Mouse (Mus musculus) adrenal gland, adult (tissue): ENCODE data around the gene Efna2.
A peak's percentile ranks its signal among the peaks of the same experiment; 100 is the strongest.
"Not testable (repeated sequence)": the region's sequence is repeated elsewhere in the genome, so short reads cannot be mapped to it uniquely, and the experiment has no call there.

Experiments used
- DNase-seq, 2 experiments: peaks; one replicate each; pipeline ENCODE4 v3.0.0; 2022 to 2023; ENCODE audit warnings: low spot score in 1 of 2; ENCODE audit not compliant: inconsistent age in 2 of 2

Gene Efna2

DNA sequence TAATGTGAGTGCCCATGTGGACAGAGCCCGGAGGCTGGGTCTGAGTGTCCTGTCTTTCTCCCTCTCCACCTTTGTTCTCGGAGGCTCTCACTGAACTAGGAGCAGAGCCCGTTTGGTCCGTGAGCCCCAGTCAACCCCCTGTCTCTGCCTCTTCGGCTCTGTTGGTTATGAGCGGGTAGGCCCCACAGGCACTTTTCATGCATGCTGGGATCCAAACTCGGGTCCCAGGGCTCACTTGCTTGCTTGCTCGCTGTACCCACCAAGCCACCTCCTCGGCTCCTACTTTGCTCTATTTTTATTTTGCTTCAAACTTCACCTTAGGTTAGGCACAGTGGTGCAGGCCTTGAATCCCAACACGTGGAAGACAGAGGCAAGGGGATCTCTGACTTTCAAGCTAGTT is 8.5 kb downstream of the Efna2 start:
- DNase-seq = no peak

DNA sequence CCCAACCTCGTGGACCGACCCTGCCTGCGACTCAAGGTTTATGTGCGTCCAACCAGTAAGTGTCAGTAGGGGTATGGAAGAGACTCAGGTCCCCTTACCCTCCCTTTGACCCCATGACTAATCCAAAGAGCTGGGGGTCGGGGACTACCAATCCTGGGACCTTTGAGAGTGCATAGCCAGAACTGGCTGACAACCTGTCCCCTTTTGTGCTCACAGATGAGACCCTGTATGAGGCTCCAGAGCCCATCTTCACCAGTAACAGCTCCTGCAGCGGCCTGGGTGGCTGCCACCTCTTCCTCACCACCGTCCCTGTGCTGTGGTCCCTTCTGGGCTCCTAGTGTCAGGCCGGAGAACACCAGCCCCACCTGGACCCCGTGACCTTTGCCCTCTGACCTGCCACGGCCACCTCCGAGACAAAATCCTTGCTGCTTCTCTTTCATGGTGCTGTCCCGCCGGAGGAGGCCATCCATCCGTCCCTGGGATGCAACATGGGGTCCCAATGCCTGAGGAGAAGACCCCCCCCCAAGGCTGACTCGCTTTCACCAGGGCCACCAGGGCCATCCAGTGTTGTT is 9.3 kb downstream of the Efna2 start:
- no peak for DNase-seq

DNA sequence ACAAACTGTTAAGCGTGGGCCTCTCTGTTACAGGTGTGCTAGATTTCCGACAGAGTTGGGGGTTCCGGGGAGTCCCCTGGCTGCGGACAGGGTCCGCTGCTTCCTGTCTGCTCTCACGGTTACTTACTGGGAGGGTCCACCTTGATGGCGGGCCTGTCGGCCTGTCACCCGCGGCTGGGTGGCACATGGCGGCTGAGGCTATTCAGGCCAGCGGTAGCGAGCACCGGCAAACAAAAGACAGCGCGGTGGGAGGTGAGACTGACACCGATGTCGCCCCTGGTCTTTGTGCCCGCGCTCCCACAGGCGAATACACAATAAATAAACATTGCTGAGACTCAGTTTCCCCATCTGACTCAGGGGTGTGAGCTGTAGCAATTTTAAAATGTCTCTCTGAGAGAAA is 10.7 kb downstream of the Efna2 start:
- no peak for DNase-seq

DNA sequence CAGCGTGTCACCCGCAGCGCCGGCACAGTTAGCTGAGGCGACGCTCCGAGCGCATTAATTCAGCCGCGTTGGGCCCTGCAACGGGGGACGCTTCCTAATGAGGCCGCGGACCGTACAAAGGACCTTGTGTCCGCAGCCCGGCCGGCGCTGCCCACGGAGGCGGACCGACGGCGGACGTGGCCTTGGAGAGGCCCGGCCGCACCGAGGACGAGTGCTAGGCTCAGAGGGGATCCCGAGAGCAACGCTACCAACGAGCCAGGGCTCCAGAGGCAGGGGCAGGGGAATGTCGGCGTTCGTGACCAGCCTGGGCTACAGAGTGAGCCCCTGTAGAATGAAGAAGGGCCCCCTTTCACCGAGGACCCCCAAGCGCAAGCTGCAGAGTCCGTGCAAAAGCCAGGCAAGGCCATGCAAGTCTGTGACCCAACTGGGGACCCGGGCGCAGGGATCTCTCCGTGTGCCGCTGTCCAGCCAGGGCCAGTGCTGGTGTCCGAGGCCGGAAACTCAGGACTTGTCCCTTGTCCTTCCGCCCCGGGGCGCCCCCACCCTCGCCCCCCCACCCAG is 11.3 kb downstream of the Efna2 start:
- peak; percentile 55 to 85 for DNase-seq

DNA sequence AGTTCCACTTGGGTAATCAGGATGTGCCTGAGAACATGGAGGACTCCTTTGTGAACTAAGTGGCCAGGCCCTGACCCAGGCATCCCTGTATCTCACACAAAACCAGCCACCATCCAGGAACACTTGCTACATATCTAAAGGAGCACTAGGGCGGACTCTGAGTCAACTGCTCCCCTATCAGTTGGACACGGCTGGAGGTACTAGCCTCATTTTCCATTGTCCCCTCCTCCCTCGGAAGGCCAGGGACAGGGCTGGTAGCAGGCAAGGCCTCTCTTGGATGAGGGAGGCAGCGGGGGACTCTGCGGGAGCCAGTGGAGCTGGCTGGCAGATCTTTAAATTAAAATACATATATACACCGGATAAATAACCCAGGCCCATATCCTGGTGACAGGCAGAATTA is 14.7 kb downstream of the Efna2 start:
- DNase-seq = no peak

DNA sequence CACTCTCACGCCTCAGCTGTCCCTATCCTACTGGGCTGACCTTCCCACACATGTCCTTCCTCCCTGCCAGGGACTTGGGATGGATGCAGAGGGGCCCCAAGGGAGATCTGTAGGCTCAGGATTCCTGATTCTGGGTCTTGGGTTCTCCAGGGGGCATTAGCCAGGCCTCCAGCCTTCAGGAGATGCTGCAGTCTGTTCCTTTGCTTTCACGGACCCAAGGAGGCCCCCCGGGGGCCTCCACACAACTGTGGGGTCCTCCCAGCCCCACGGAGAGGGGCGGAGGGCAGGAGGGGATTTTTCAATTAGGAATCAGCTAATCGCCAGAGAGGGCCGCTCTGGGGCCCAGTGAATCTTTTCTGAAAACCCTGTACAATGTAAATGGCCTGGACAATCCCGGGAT is 15.2 kb downstream of the Efna2 start:
- no peak for DNase-seq

DNA sequence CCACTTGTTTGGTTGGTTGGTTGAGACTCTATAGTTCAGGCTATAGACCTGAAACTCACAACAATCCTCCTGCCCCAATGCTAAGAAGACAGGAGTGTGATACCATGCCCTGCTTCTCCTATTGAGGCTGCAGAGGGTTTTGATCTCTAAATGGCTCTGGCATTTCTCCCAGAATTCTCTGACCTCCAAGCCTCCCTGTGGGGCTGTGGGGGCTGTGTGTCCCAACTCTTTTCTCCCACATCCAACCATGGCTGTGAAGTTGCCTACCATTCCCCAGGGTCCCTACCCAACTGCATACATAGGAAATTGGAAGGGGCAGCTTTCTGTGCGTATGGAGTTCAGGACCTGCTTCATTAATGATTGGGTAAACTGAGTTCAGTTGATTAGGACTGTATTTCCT is 16.9 kb downstream of the Efna2 start:
- no peak for DNase-seq

DNA sequence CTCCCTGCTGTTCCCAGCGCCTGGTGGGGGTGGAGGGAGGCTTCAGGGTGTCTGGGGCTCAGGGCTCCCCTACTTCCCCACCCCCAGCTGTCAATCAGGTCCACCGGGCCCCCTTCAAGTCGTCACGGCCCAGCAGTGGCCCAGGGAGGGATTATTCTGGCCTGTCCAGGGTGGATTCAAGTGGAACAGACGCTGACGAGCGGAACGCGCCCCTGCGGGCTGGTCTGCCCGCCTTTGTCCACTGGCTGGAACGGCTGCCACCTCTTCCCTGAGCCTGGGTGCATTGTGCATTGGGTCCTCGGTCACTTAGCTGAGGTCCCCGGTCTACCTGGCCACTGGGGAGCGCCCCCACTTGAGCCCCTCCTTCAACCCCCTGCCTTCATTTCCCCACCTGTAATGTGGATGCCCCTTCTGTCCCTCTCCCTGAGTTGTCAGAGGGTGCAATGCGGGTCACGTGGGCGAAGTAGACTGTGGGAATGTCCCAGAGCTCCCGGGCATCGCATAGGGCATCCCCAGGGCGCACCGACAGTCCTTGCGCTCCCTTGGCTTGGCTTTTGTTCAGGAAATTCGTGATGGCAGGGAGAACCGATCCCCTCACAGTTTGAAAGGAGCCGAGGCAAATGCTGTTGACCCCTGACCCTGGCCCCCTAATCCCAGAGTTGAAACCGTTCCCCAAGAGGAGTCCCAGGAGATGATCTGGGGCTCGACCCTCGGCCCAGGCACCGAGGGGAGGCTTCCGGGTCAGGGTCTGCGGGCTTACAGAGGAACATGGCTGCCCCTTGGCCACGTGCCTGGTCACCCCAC is 17.7 kb downstream of the Efna2 start:
- no peak for DNase-seq

DNA sequence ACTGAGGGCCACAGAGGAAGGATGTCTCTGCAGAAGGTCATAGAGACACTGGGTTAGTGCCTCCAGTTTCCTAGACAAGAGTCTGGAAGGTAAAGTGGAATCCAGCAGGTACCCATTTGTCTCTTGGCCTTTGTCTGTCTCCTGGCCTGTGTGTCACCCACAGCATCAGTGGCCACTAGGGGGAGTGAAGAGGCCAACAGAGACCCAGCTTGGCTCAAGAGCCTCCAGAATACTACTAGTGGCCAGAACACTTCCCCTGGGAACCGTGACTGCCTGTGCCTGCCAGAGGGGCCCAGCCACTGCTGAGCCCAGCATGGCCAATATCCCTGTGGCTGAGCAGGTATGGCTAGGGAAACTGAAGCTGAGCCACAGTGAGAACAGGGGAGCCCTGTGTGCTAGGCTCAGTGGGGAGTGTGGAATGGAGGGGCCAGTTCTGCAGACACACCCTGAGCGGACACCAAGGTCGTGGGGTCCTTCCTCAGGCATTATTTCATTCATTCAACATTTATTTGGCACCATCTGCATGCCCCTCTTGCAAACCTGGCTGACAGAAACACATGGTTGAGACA is 20.2 kb downstream of the Efna2 start:
- peak; percentile 79 to 94 for DNase-seq

DNA sequence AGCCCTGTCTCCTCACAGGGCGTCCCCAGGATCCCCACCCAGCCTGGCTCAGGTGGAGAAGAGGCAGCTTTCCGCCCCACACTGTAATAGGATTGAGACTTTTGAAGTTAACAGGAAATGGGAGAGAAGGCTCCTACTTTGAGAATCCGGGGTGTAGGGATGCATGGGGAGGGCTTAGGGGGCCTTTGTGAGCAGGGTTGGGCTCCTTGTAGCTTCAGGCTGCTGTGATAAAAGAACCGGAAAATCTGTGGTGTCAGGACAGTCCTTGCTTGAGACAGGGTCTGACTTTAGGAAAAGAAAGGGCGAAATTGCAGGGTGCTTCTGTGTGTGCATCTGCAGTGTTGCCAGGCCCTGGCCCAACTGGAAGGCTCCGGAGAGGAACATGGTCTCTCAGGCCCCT is 21.2 kb downstream of the Efna2 start:
- no peak for DNase-seq

DNA sequence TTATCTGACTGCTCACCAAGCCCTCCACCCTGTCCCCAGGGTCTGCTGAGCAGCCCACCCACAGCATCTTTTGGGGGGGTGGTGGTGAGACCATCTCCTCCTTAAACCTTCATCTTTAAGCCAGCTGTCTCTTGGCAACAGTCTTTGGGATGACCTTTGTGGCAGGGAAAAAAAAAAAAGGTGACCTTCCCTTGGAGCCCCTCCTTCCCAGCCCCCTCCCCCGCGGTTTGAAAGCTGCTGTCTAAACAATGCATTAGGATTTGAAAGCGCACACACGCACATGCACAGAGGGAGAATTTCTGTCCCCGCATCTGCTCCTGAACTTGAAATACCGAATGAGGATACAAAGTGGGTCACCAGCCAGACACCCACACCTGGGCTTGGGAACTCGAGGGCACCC is 24.8 kb downstream of the Efna2 start:
- no peak for DNase-seq

DNA sequence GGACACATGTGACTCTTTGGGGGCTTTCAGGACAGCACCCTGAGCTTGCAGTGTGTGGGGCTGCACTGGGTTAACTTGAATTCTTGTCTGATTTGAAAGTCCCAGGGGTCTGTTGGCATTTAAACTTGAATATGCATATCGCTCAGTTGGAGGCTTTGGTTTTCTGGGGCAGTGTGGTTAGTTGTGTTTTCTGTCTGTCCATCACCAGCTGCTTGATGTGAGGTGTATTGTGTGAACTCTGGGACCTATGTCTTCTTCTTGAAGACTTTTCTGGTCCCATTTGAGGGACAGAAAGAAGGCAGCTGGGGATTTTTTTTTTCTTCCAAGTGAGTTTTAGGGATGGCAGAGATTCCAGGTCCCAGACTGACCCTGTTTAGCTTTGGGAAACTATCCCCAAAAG is 27.9 kb downstream of the Efna2 start:
- no peak for DNase-seq

DNA sequence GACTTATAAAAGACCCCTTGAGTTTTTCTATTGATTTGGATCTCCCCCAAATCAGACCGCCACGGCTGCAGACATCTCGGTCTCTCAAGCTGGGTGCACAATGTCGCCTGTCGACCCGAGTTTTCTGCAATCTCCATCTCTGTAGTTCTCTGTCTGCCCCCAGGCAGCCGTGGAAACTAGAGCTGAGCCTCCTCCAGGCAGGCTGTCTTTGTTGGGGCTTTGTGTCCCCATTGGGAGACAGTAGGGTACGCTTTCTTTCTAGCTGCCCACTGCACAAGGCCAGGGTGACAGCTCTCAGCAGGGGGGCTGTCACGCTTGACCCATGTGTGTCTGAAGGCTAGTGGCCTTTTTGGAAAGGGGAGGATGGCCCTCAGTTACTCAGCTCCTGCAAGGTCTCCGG is 28.4 kb downstream of the Efna2 start:
- DNase-seq = no peak

DNA sequence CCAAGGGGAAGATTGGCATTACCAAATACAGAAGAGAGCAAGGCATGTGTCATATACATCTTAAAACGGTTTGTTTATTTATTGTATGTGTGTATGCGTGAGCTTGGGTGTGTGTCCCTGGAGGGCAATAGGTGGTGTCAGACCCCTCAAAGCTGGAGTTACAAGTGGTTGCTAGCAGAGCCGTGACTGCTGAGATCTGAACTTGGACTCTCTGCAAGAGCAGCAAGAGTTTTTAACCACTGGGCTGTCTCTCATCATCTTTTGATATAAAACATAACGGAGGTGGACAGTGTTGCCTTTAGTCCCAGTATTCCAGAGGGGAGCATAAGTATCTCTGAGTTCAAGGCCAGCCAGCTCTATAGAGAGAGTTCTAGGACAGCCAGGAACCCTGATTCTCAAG is 29.0 kb downstream of the Efna2 start:
- no peak for DNase-seq

DNA sequence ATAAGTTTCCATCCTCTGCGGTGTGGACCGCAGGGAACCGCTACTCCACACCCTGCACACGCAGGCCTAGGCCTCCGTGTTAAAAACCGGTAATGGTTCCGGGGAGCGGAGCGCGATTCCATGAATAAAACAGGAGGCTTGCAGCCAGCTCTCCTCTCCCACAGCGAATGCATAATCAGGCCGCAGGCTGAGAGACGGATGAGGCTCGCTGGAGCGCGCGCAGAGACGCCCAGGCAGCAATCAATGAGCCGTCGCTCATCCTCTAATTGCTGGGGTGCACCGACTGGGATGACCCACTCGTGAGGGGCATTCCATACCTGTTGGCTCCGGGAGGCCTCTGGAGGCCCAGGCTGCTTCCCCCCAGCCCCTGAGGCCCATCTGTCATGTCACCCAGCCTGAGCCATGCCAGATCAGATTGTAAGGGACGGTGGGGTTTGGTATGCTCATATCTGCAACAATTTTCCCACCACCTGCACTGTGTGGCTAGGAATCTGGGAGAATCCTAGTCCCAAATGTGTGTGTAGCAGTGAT is 29.6 kb downstream of the Efna2 start:
- no peak for DNase-seq

DNA sequence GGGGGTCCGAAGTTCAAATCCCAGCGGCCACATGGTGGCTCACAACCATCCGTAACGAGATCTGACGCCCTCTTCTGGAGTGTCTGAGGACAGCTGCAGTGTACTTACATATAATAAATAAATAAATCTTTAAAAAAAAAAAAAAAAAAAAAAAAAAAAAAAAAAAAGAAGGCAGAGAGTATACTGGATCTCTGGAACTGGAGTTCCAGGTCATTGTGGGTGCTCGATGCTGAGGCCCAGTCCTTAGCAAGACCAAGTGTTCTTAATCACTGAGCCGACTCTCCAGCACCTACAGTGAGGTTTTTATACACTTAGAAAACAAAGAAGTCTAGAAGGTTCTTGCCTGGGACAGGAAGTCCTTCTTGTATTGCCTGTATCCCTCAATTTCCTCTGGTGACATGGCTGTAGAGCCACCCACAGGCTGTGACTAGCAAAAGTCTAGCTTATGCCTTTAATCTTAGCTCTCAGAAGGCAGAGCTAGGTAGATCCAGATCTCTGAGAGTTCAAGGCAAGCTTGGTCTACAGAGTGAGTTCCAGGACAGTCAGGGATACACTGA is 32.3 kb downstream of the Efna2 start:
- not testable (repeated sequence) for DNase-seq

DNA sequence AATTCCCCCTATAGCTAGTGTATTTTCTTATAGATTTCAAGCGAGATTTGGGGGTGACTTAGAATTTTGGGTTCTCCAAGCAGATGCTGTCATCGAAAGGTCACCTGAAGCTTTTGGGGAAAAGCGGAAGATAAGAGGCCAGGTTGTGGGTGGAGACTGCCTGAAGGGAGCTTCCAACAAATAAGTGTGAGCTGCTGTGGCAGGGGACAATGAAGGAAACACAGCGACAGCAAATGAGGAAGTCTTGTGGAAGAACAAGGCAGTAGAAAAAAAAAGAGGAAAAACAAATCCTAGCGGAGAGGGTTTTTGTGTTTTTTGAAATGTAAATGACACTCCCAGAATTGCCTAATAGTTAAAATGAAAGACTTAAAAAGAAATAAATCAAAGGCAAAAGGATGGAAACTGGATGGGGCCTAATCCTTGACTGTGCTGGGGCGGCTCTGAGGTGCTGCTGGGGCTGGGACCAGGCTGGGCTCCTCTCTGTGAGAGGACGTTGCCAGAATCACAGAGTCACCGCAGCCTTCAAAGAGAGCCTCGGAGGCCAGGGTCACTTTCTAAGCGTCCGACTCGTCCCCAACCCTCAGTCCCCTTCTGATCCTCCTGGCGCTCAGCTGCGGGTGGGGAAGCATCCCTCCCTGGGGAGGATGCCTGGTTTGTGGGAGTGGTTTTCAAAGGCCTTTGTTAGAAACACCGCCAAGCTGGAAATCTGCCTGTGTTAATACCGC is 35.9 kb downstream of the Efna2 start:
- no peak for DNase-seq

DNA sequence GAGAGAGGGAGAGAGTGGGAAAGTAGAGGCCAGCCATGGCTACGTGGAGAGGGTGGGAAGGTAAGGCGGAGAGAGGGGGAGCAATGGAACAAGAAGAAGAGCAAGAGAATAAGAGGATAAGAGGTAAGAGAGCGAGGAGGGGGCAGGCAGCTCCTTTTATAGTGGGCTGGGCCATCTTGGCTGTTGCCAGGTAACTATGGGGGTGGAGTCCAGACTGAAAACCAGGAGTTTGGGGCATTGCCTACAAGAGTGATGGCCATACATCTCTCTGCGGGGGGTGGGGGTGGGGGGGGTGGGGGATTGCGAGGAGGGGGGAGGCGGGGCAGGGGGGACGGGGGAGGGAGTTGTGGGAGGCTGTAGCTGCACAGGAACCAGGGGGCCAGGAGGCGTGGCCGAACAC is 41.4 kb downstream of the Efna2 start:
- no peak for DNase-seq

DNA sequence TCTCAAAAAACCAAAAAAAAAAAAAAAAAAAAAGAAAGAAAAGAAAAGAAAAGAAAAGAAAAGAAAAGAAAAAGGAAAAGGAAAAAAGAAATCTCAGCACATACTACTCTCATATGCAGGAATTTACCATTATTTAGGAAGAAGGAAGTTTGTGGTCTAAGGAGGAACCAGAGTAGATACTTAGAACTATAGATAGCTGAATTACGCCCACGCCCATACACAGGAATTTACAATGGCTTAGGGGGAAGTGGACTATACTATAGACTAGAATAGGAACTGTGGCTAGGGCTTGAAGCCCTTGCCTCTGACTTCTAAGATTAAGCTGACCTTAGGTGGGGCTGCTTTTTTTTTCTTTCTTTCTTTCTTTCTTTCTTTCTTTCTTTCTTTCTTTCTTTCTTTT is 43.9 kb downstream of the Efna2 start:
- DNase-seq = not testable (repeated sequence)

DNA sequence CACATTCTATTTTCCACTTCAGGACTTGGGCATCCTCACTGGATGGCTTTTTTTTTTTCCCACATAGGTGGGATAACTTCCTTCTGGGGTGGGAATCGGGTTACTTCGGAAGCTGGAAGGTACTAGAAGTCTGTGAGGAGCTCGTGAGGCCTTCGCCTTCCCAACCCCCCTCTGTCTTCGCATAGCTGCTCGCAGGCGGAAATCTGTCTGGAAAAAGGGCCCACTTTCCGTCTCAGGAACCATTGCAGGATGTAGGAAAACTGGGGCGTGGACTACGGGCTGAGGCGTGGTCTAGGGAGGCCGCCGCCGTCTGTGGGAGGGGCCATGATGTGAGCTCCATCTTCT is 46.8 kb downstream of the Efna2 start:
- no peak for DNase-seq
